Mouse (Mus musculus) cerebellum, postnatal 10 days (tissue): ENCODE data around the gene Galnt2.
A peak's percentile ranks its signal among the peaks of the same experiment; 100 is the strongest.

Experiments
- DNase-seq, 2 experiments: peaks; one replicate each; pipeline ENCODE4 v3.0.0; 2021; ENCODE audit warnings: mixed read lengths in 2 of 2

Galnt2 gene

DNA sequence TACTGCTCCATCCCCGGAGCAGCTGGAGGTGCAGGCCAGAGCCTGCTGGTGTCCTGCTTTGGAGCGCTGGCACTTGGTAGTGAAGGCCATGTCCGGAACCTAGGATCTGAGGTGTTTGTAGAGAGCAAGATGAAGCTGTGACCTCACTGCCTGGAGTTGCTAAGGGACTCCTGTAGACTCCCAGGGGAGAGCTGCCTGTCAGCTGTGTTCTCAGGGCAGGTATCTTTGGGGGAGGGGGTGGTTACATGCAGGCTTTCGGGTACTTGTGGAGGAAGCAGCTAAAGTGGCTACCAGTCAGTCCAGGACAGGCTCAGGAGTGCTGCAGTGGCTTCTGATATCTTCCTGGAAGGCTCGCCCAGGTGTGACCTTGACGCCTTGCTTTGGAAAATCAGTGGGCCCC lies 8.2 kb downstream of the Galnt2 start:
- no peak for DNase-seq

DNA sequence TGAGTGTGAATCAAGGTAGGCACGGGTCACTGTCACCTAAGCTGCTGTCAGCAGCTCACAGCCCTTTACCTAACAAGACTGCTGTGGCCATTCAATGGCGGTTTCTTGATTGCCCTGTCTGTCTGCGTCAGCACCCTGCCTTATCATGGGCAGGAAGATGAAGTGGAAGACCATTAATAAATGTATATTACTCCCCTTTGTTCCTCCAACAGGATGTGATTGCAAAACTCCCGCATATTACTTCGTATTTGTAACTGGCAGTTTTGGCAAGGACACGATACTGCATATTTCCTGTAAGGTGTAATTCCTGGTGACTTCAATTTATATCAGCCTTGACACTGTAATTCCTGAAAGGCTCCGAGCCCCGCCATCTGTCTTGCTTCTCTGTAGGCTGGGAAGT lies 9.7 kb downstream of the Galnt2 start:
- no peak for DNase-seq

DNA sequence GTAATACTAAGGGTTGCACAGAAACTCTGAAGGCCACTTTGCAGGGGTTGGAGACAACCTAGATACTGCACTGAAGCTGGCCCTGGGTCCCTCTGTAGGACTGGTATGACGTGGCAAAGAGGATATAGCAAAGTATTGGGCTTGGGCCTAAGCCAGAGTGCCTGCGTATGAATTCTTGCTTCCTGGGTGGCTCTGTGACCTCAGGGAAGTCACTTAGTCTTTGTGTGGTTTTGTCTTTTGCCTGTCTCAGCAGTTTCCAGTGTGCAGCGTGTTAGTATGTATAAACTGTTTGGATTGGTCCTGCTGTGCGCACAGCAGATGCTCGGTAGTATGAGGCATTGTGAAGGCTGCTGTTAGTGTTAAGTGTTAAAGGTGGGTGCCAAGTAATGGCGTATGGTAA lies 11.0 kb downstream of the Galnt2 start:
- DNase-seq = no peak

DNA sequence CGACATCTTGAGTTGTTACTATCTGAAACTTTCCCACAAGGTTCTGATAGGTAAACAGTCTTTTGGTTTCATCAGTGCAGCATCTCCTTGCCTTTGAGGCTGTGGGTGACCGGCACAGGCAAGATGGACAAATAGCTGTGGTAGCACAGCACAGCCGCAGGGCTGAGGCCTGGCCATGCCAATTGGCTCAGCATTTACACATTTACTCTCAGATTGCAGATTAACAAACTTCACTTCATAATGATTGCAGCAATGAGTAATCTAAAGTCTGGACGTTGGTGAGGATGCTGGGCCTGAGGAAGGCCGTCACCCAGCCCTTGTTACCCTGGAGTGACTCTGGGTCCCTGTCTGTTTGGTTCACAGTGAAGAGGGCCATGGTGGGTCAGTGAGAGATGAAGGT lies 11.7 kb downstream of the Galnt2 start:
- DNase-seq = no peak

DNA sequence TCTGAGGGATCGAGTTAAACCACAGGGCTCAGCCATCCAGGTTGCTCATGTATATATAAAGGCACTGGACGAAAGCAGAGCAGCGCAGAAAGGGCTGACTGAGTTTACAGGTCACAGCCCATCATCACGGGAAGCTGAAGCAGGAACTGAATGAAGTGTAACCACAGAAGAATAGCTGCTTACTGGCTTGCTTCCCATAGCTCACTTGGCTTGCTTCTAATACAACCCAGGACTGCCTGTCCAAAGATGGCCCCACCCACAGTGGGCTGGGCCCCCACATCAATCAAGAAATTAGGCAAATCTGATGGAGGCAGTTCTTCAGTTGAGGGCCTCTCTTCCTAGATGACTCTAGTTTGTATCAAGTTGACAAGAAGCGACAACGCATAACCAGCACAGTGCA lies 16.4 kb downstream of the Galnt2 start:
- DNase-seq = no peak

DNA sequence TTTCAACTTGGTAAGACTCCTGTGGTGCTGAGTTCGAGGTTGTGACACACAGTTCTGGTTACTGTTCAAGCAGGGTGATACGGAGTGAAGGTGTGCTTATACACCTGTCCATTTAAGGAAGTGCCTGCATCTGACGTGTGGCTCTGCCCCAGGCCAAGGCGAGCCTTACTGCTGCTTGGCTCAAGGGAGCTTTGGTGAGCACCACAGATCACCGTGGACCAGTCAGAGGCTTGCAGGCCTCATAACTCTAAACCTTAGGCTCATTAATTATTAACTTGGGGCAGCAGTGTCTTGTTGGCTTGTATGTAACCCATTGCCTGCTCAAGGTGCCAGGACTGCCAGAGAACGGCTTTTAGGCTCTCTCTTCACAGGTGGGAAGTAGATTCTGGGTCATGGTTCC lies 17.5 kb downstream of the Galnt2 start:
- DNase-seq = no peak

DNA sequence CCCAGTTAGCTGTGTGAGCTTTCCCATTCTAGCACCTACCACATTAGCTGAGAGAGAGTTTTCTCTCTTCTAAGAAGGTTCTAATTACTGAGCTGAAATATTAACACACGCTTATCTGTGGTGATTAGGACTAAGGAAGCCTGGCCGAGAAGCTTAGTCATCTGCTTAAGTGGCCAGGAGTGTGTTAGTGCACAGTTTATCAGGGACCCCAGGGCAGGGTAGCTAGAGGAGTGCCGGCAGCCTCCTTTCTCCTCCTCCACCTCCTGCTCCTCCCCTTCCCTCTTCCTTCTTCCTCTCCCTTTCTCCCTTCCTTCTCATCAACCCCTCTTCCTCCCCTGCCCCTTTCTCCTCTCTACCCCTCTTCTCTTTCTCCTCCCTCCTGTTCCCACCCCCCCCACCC lies 19.1 kb downstream of the Galnt2 start:
- DNase-seq = no peak

DNA sequence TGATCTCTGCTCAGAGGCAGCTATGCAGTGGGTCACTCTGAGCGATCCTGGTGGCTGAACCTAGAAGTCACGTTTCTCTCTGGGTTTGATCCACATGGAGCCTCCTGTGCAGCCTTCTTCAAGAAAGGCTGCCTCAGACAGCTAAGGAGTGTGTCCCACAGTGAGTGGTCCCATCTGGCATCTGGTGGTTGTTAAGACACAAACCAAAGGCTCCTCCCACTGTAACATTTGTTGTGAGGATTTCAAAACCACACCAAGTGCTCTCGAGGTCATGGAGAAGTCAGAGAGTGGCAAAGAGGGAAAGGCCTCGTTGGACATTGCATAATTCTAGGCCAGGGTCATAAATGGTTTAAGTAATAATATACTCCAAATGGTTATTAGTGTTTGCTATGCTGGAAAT lies 19.6 kb downstream of the Galnt2 start:
- DNase-seq = peak in 1 of 2 experiments; percentile 7

DNA sequence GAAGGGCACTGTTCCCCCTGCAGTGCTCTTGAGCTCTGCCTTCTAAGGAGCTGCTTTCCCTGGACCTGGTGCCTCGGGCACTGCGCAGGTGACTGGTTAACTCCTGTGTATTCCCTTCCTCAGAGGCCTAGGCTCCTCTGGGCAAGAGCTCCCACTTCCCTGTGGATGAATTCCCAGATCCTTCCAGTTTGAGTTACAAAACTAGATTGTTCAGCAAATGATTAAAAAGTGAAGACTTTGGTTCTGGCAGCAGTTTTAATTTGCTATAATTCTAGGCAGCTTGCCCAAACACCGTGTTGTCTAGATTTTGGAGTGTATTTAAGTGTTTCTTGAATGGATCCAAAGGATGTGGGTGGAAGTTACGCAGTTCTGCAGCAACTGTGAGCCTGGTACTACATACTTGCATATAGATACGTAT lies 21.4 kb downstream of the Galnt2 start:
- no peak for DNase-seq

DNA sequence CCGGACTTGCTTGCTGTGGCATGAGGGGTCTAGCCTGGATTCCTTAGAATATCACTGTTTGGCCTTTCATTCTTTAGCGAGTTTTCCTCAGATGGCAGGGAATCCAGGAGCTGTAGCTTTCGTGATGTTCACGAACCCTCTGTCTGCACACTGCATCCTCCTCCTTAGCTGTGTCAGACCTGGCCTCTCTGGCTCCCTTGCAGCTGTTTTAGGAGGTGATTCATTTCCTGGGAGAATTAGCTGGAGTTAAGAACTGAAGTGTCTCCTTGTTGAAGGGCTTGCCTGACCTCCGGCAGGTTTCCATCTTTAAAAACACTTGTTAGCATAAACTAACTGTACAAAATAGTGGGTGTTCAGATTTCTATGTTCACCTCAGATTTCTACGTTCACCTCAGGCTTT lies 22.7 kb downstream of the Galnt2 start:
- no peak for DNase-seq

DNA sequence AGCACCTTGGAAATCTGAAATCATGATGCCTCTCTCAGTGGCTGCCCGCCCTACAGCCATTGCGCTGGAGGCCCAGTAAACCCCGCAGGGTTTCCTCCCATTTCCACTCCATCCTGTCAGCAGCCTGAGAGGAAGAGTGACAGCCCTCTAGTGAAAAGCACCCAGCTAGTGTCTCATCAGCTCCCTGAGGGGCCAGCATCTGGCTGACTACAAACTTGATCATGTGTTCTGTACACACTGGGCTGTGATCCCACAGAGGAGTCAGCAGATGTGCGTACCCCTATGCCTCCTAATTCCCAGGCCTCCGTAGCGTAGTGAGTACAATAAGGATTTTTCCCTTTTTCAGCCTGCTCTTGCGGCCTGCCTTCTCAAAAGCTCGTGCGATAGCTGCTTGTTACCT lies 25.6 kb downstream of the Galnt2 start:
- DNase-seq = no peak

DNA sequence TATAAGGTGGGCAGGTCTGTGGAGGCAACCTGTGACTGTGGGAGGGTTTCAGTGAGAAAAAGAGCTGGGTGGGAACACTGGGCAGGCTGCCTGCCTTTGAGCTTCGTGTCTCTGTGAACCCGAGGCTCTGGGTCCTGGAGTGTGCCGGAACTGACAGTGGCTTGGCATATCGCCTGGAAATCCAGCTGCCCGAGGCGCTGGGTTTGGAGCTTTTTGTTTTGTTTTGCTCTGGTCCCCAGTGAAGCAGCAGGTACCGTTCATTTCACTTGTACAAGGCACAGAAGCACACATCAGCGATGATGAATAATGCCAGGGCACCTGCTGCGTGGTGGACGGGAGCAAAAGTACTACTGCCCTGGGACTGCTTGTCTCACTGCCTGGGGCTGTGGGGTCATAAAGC lies 26.2 kb downstream of the Galnt2 start:
- peak; percentile 78 for DNase-seq

DNA sequence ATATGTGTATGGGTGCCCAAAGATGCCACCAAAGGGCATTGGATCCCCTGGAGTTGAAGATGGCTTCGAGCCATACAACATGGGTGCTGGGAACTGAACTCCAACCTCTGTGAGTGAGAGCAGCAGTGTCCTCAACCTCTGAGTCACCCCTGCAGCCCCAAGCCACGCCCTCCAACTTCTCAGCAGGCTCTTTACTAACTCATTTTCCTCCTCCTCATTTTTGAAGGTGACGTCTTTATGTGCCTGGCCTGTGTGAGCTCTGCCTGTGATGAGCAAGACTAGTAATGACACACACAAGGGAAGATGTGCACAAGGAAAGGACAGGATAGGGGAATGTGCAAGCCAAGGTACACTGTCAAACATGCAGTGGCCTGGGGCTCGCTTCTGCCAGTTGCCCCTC lies 28.0 kb downstream of the Galnt2 start:
- DNase-seq = no peak

DNA sequence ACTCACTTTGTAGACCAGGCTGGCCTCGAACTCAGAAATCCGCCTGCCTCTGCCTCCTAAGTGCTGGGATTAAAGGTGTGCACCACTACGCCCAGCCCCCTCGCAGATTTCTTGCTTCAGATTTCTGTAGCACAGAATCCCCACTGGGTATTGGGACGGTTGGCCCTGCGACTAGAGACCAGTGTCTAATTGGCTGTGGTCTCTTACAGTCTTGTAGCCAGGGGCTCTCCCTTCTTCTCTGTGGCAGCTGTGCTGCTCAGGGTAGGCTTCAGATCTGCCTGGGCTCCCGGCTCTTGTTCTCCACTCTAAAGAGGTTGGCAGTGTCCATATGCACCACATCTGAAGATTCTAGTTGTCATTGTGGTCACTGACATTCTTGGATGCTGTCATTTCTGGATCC lies 28.7 kb downstream of the Galnt2 start:
- no peak for DNase-seq

DNA sequence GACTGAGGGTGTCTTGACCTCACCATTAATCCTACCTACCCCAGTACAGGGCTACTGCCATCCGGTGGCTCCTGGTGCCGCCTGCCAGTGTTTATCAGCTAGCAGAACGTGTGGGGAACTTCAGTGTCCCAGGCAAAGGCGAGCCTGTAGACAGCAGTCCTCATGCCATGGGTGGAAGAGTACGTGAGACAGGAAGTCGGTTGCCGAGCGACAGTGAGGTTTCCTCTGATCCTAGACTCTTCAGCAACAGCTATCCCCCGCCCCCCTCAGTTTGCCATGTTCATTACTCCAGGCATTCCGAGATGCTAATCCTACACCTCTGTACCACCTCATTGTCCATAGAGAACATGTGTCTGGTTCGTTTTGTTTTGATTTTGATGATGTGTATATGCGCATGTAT lies 29.2 kb downstream of the Galnt2 start:
- no peak for DNase-seq

DNA sequence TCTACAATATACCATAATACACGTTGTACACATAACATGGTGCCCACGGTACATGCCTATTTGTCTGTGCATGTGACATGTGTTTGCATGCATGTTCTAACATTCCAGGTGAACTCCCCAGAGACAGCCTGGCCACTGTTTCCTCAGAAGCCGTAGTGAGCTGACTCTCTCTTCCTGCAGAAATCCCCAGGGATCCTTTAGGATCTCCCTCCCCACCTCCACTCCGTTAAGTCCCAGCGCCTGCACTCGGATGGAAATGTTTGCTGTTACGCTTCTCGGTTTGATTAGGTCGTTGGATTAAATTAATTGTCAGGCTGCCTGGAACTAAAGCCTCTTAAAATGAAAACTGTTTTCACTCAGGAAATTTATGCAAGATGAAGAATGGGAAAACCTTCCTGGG lies 31.9 kb downstream of the Galnt2 start:
- no peak for DNase-seq

DNA sequence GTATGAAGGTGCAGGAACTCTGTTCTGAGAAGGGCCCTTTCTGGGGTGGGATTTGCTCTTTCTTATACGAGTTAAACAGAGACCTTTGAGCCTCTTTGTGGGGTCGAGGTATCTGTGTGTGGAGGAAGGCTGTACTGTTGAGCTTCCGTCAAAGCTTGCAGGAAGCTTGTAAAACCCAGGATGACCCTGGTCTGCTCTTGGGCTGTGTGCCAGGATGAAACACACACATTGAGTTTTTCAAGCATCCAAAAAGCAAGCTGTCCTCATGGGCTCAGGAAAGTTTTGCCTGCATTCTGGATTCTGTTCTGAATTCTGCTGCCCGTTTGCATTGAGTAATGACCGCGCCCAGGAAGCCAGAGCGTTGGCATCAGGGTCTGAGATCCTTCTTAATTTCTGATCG lies 32.8 kb downstream of the Galnt2 start:
- DNase-seq = no peak

DNA sequence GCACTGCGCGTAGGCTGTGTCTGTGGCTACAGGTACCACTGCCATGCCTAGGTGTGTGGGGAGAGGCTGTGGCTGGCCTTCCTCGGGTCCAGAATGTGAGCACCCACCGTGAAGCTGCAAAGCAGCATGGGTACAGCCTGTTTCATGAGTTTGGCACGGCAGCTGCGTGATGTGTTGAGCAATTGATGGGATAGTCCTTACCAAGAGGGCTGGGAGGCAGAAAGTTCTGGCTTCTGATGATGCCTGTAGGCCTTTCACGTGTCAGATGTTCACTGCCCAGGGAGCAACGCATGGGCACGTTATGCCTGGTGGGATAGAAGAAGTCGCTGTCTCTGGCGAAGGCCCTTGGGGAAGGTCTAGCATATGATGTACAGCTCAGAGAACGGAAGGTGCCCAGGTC lies 33.5 kb downstream of the Galnt2 start:
- peak in 1 of 2 experiments; percentile 26 for DNase-seq

DNA sequence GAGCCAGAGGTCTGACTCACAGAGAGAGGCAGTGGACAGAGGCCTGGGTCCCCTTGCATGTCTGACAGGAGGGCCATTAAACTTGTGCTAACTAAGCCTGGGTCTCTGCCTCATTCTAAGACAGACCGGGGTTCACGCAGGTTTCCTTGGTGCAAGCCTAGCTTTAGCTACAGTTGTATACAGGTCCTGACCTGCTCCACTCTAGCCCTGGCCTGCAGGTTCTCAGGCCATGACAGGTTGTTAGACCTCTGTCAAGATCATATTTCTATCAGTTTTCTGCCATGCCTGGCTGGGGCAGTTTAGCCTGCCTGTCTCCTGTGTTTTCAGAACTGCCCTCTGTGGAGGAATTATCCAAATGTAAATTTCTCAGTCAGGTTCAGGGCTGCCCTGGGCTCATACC lies 33.9 kb downstream of the Galnt2 start:
- DNase-seq = no peak

DNA sequence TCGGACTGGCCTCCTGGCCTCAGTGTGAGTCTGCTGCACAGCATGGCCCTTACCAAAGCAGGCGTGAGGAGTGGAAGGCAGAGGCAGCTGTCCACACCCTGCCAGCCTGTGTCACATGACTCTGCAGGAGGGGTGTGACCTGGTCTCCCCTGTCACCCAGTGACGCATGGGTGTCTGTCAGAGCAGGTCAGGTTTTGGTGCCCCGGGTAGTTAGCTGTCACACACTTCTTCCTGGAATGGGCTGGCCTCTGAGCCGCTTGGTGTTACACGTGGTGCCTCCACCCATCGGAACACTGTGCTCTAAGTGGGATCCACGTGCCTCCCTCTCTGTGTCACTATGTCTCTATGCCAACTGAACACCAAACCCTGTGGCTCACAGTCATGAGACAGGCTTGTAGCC lies 34.6 kb downstream of the Galnt2 start:
- no peak for DNase-seq

DNA sequence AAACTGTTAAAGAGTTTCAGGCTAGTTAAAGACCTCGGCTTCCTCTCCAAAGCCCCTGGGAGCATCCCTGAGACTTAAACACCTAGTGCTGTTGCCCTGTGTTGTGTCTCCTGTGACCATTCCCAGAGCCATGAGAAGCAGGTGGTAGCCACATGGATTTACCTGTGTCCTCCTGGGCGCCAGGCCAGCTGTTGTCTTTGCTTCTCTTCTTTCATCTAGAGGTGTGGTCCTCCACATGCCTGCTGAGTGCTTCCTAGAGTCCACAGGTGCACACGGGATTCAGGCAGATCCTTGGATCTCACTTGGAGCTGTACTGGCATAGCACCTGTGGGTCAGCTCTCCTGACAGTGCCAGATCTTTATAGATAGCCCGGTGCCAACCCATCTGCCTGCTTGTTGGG lies 36.0 kb downstream of the Galnt2 start:
- DNase-seq = no peak

DNA sequence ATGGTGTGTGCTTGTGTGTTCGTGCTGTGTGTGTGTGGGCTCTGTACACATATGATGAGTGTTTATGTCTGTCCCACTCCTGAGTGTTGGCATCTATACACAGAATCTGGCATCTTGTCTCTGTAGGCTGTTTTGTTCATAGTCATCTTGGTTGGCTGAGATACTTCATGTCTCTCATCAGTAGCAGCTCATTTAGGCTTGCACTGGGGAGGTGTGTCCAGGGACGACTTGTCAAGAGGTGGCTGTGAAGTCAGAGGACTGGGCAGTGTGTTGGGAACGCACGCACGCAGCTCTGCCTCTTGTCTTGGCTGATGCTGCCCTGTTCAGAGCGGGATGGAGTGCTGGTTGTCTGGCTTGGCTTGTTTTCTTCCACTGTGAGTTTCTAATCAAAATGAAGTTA lies 39.3 kb downstream of the Galnt2 start:
- DNase-seq = no peak

DNA sequence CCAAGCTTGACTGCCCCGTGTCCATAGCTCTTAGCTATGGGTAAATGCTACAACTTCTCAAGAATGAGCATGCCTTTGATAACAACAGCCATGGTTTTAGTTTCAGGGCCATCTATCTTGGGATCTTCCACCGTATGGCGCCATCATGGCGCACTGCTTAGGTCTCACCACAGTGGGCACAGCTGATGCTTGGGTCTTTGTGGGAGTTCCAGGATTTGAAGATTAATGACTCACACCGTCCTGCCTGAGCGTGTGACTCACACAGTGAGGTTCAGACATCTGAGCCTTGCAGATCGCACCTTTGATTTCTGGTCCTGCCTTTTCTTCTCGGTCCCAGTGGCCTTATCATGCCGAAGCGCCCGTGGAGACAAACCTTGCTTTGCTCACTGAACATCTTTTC lies 39.7 kb downstream of the Galnt2 start:
- no peak for DNase-seq

DNA sequence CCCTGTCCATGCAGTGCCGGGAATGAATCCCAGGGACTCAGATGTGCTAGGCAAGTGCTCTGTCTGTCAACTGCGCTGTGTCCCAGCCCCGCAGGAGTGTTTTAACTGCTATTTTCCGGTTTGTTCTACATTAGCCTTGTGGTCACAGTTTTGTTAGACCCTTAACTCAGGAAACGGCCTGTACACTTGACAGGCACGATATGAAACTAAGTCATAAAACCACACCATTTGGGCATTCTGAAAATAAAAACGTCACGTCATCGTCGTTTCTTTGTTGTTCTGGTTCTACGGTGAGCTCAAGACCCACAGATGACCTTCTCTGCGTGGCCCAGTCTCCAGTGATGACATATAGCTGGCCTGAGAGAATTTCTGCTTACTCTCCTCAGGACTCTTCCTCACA lies 40.3 kb downstream of the Galnt2 start:
- DNase-seq = no peak

DNA sequence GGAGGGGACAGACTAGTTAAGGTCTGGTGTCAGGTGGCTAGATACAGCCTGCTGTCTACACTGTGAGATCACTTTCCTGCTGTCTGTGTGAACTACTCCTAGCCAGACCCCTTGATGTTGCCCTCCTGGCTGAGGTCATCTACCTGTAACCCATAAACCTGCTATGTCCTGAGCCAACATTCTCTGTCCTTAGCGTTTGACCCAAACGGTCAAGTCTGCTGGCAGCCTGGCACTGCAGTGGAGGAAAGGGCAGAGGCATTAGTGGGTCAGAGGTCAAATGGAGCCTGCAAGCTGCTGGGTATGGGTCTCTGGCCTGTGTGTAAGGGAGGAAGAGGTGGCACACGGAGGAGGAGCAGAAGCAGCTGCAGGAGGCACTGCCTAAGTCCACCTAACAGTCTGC lies 41.6 kb downstream of the Galnt2 start:
- DNase-seq = no peak

DNA sequence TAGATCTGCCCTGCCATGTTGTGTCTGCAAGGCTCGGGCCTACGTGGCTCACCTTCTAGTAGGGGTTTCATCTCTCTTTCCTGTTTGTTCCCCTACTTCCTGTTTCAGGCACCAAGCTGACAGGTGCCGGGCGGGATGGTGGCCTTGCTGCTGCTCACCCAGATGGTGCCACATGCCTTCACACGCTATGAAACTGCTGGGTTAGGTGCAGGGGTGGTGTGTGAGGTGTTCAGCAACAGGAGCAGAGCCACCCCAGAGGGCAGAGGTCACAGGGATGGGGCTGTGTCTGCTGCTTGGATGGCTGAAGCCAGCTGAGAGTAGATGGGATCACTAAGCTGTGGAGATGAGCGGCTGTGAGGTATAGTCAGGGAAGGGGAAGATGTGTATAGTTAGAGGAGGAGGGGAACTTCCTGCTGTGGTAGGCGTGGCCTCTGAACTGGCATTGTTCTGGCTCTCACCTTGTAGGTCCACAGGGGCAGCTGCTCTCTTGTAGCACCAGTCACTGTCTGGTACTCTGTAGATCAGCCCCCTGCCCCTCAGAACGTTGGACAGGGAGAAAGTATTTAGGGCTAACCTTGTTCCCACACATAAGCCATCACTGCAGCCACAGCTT lies 42.5 kb downstream of the Galnt2 start:
- DNase-seq = no peak
